Mouse (Mus musculus) lung, postnatal 0 days (tissue): Measurements from ENCODE around the gene Slc19a2.

ENCODE experiments used
- CTCF ChIP-seq: IDR thresholded peaks from 2 replicates; pipeline ENCODE4 v1.5.1; 2016; ENCODE audit warnings: antibody characterized with exemption, mild to moderate bottlenecking
- EP300 ChIP-seq: IDR thresholded peaks from 2 replicates; pipeline ENCODE4 v1.6.1; 2016; ENCODE audit warnings: antibody characterized with exemption, mild to moderate bottlenecking, control low read depth

DNA sequence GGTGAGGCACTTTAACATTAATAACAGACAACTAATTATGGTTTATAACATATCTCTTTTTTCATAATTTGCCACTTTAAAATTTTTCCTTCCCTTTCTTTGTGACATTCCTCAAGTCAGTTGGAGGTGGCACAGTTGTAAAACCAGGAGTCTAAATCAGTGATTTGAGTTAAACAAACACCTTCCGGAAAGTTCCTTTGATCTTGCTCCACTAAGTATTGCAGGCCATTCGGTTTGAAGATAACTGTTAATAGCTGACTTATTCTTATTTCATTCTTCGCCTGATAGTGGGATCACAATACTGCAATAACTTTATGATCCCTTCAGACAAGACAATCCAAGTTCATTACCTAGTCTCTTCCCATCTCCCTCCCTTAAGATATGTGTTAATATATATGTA lies 33.7 kb upstream of the Slc19a2 start:
- TF ChIP-seq CTCF = no peak
- TF ChIP-seq EP300 = no peak
